Mouse (Mus musculus) G1E (cell line): Measurements from ENCODE around the gene Adamts4. TPM values are rescaled to one million over a fixed set of nuclear protein-coding genes. Genes with fewer than 3 reads are reported as not detected.
A peak's percentile ranks its signal among the peaks of the same experiment; 100 is the strongest.

Experiments used
- ATAC-seq: 2 replicates; pipeline ENCODE4 v1.8.0; 2016; ENCODE audit warnings: mild to moderate bottlenecking; ENCODE audit not compliant: insufficient number of reproducible peaks, poor library complexity, low FRiP score, severe bottlenecking; ENCODE audit errors: extremely low read depth
- DNase-seq: peaks from one replicate; pipeline ENCODE4 v3.0.0; 2012; ENCODE audit warnings: low spot score
- H3K27me3 ChIP-seq: 2 replicates; pipeline ENCODE4 v1.6.1; 2012; ENCODE audit warnings: mild to moderate bottlenecking, low read length, inconsistent platforms; ENCODE audit not compliant: insufficient read depth
- H3K36me3 ChIP-seq: replicated peaks from 2 replicates; pipeline ENCODE3; 2012; ENCODE audit warnings: mild to moderate bottlenecking, inconsistent platforms
- H3K4me1 ChIP-seq: 2 replicates; pipeline ENCODE4 v1.6.1; 2012; ENCODE audit warnings: low read depth, low read length, inconsistent platforms, mixed read lengths; ENCODE audit not compliant: insufficient read depth
- H3K4me3 ChIP-seq: 2 replicates; pipeline ENCODE4 v1.5.1; 2012; ENCODE audit warnings: low read depth, mild to moderate bottlenecking, inconsistent platforms, low read length, moderate library complexity, mixed read lengths
- H3K9me3 ChIP-seq: replicated peaks from 2 replicates; pipeline ENCODE4 v1.6.1; 2012; ENCODE audit warnings: inconsistent platforms
- CTCF ChIP-seq: IDR thresholded peaks from 2 replicates; pipeline ENCODE4 v1.5.1; 2012; ENCODE audit warnings: low read depth, low read length, inconsistent platforms, mixed read lengths
- GATA1 ChIP-seq: IDR thresholded peaks from 2 replicates; pipeline ENCODE4 v1.6.1; 2012; ENCODE audit warnings: borderline replicate concordance, low read length, inconsistent platforms, mixed read lengths
- GATA2 ChIP-seq: IDR thresholded peaks from 2 replicates; pipeline ENCODE4 v1.6.1; 2012; ENCODE audit warnings: low read depth, low read length, inconsistent platforms, borderline replicate concordance
- POLR2AphosphoS5 ChIP-seq: IDR thresholded peaks from 2 replicates; pipeline ENCODE4 v1.6.1; 2012; ENCODE audit warnings: low read depth, low read length, inconsistent platforms; ENCODE audit not compliant: insufficient replicate concordance
- TAL1 ChIP-seq: conservative IDR thresholded peaks from 2 replicates; pipeline ENCODE4 v1.6.1; 2012; ENCODE audit warnings: low read depth, low read length, inconsistent platforms, mixed read lengths
- polyA plus RNA-seq: library from polyadenylated mRNA; stranded (reverse); fragments of >175 nt; gene quantifications from 2 replicates; pipeline ENCODE4 v1.2.3, GENCODE M21; 2012
- total RNA-seq, 2 experiments: library from RNA; stranded (forward) in 1 of 2; stranded (reverse) in 1 of 2; fragments of 200-1000 nt in 1 of 2; fragments of >200 nt in 1 of 2; fragmentation: Nextera tagmentation in 1 of 2; gene quantifications; 2 replicates each; pipeline ENCODE4 v1.2.3; 2014 to 2017

The Adamts4 gene
- total and polyA plus RNA-seq, 3 experiments: 0.16 to 0.60 (median 0.20) TPM

DNA sequence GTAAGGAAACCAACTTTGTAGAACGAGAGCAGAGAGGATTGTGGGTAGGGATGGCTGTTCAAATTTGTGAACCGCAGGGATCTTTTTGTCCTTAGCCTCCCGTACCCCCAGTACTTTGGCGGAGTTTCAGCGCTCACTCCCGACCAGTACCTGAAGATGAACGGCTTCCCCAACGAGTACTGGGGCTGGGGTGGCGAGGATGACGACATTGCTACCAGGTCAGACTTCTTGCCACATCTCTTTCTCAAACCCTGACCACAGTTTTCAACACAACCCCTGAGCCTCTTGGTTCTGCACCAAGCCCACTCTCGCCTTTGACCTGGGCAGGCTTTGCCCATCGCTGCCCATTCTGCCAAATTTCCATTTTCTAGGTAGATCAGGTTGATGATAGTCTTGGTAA lies 23.9 kb downstream of the Adamts4 start:
- Histone ChIP-seq H3K27me3 (no peaks in the 10 kb centered on the region), H3K4me1 (peaks cover 87% of the 10 kb centered on the region)

DNA sequence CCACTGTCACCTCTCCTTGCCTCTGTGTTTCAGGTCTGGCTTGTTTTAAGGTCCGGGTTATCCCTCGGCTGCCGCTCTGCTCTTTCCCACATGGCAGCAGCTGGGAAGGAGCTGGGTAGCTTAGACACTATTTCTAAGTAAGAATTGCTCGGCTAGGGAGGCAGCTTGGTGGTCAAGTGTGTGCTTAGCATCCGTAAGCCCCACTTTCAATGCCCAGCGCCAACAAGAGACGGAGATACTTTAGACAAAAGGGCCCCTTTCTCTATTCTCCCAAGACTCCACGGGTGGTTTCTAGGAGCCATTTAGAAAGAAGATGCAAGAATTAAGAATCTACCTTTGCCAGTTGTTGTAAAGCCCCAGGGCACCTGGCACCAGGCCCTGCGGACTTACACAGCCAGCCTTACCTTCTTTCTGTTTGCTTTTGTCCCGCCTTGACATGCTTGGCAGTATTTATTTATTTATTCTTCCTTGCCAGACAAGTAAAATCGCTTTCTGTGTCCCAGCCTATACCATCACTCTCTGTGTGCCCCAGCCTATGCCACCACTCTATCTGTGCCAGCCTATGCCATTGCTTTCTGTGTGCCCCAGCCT lies 25.0 kb downstream of the Adamts4 start:
- peaks cover 89% of the 10 kb centered on the region for H3K4me1 ChIP-seq
- H3K9me3 ChIP-seq: no peaks in the 10 kb centered on the region
- no peak overlapping the region for H3K4me3 ChIP-seq
- TF ChIP-seq GATA2 (no peak), GATA1 (no peak)
- no peak for DNase-seq
- peaks cover 83% of the 10 kb centered on the region for H3K36me3 ChIP-seq
- ATAC-seq: no peak
- H3K27me3 ChIP-seq: no peaks in the 10 kb centered on the region

More for the DNA sequence above, 23.9 kb downstream of the Adamts4 start:
- DNase-seq (no peak), ATAC-seq (no peak)
- Histone ChIP-seq H3K4me3 (no peak overlapping the region), H3K9me3 (no peaks in the 10 kb centered on the region), H3K36me3 (peaks cover 77% of the 10 kb centered on the region)
- TF ChIP-seq GATA2 (no peak), CTCF (no peak), POLR2AphosphoS5 (no peak), TAL1 (no peak), GATA1 (no peak)

DNA sequence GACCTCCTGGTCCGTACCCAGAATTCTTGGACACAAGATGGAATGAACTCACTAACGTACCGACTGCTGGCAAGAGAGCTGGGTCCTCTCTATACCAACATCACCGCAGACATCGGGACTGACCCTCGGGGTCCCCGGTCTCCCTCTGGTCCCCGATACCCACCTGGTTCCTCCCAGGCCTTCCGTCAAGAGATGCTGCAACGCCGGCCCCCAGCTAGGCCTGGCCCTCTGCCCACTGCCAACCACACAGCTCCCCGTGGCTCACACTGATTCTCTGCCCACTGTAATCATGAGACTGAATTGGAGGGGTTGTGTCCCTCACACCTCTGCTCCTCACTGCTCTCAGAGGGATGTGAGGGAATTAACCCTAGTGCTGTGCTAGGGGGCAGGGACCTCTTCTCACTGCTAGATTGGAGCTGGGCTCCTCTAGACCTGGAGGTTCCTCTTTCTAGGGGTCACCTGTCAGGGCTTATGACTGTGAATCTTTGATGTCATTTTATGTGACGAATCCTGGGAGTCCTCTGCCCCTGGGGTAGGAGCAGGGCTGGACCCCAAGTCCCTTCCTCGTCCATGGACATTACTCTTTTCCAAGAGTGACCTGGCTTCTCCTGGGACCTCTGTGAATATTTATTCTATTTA lies 26.0 kb downstream of the Adamts4 start:
- no peaks in the 10 kb centered on the region for H3K27me3 ChIP-seq
- peaks cover 83% of the 10 kb centered on the region for H3K36me3 ChIP-seq
- peaks cover 85% of the 10 kb centered on the region for H3K4me1 ChIP-seq
- H3K4me3 ChIP-seq: peak overlapping the region; percentile 43; the same call in 1 of the 2 replicates
- ATAC-seq (no peak), DNase-seq (peak; percentile 26)
- no peaks in the 10 kb centered on the region for H3K9me3 ChIP-seq
- TF ChIP-seq TAL1: no peak
- no peak for TF ChIP-seq POLR2AphosphoS5
- no peak for TF ChIP-seq GATA2
- TF ChIP-seq CTCF: no peak
- no peak for TF ChIP-seq GATA1

DNA sequence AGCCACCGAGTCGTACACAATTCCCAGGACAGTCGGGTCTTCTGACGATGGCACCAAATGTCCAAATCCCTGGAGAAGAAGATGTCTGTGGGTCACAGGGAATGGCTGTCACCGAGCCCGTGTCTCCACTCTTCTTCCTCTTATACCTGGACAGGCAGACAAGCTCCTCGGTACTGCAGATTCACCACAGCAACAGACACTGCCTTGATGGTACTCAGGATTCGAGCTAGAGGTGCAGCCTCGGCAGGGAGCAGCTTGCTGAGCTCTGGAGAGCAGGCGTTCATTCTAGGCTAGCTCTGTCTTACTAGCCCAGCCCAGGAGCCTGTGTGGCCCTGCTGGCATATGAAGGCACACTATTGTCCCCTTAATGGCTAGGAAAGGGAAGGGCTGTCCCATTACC lies 27.5 kb downstream of the Adamts4 start:
- TF ChIP-seq GATA2 (no peak), TAL1 (no peak), POLR2AphosphoS5 (no peak), GATA1 (no peak), CTCF (no peak)
- Histone ChIP-seq H3K27me3 (no peaks in the 10 kb centered on the region), H3K4me1 (peaks cover 80% of the 10 kb centered on the region), H3K4me3 (no peak overlapping the region), H3K36me3 (peaks cover 79% of the 10 kb centered on the region), H3K9me3 (no peaks in the 10 kb centered on the region)
- no peak for ATAC-seq
- DNase-seq: no peak

DNA sequence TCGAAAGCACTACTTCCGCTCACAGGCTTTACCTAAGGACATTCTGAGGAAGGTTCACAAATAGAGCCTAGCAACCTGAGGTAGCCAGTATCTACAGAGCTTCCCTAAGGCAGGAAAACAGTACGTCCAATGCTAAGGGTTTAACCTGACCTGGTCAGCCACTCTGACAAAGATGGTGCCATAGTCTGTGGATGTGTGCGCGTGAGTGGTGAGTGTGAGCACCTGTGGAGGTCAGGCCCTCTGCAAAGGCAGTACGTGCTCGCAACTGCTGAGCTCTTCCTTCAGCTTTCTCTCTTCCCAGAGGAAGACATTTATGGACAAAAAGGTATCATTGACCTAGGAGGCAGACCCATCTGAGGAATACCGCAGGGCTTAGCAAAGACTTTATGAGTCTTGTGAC lies 28.2 kb downstream of the Adamts4 start:
- peaks cover 79% of the 10 kb centered on the region for H3K36me3 ChIP-seq
- no peaks in the 10 kb centered on the region for H3K9me3 ChIP-seq
- no peaks in the 10 kb centered on the region for H3K27me3 ChIP-seq
- no peak overlapping the region; the same call in 1 of the 2 replicates for H3K4me3 ChIP-seq
- no peak for TF ChIP-seq TAL1
- TF ChIP-seq CTCF: no peak
- TF ChIP-seq GATA2: no peak
- TF ChIP-seq GATA1: no peak
- no peak for TF ChIP-seq POLR2AphosphoS5
- H3K4me1 ChIP-seq: peaks cover 83% of the 10 kb centered on the region
- ATAC-seq (no peak), DNase-seq (no peak)

DNA sequence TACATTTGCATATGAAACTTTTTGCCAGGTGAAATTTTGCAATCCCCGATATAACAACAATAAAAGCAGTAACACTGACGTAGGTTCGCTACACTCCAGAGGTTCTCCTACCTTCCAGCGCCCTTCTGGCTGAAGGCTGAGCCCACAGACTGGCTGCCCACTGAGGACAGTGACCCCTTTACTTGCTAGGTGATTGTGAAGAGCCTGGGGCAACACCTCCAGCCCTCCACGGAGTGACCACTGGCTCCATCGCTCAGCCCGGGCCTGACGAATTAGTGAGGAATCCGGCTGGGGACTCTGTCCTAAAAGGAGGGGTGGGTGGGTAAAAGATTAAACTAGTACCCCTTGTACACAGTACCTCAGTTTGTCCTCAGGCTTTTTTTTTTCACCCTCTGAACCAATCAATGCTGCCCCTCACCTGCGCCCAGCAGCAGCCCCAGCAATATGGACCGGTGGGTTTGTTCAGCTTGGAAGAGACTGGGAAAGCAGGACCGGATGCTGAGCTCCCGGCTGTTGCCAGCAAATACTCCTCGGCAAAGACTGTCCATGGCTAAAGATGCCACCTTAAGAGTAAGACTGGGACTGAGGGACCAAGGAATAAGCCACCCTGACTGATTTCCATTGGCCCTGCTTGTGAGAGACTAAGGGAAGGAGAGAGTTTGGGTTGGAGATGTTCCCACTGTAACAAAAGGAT lies 28.9 kb downstream of the Adamts4 start:
- H3K4me1 ChIP-seq: peaks cover 81% of the 10 kb centered on the region
- peak overlapping the region; percentile 76; the same call in 1 of the 2 replicates for H3K4me3 ChIP-seq

More for the DNA sequence above, 28.9 kb downstream of the Adamts4 start:
- H3K36me3 ChIP-seq: peaks cover 79% of the 10 kb centered on the region
- no peak for ATAC-seq
- H3K9me3 ChIP-seq: no peaks in the 10 kb centered on the region
- DNase-seq: no peak
- H3K27me3 ChIP-seq: no peaks in the 10 kb centered on the region
- no peak for TF ChIP-seq POLR2AphosphoS5
- no peak for TF ChIP-seq GATA1
- TF ChIP-seq GATA2: no peak
